Mouse (Mus musculus): Measurements from ENCODE around the gene Fbxo41.

GRCm38 (mm10) chr6:85485738-85486137 is 17.1 kb downstream of the Fbxo41 start:
- TF ChIP-seq FLI1 (IDR thresholded peaks at IDR 0.05; ENCODE audit: low read length) (no peak), GATA1 (IDR thresholded peaks at IDR 0.05; ENCODE audit: borderline replicate concordance, low read length) (no peak)

Data from megakaryocyte, embryonic 14.5 days (primary cell).